Mouse (Mus musculus): ENCODE measurements around the gene Gm17416.
A peak's percentile ranks its signal among the peaks of the same experiment; 100 is the strongest.

Gm17416 gene

GRCm38 (mm10) chr2:152569038-152569437 is at the start of gene Gm17416:
Gene Gm17416, plus strand, starts transcription at chr2:152569338.
- DNase-seq = no peak

- DNase-seq = peak; percentile 16 to 29
Observed at GRCm38 (mm10) chr2:152539944-152540710, 29.0 kb upstream of the Gm17416 start, which contains the start of gene Defb29. Gene Defb29, minus strand, starts transcription at chr2:152540098.

- DNase-seq = no peak
Observed at GRCm38 (mm10) chr2:152541979-152542378, 27.2 kb upstream of the Gm17416 start.

DNA sequence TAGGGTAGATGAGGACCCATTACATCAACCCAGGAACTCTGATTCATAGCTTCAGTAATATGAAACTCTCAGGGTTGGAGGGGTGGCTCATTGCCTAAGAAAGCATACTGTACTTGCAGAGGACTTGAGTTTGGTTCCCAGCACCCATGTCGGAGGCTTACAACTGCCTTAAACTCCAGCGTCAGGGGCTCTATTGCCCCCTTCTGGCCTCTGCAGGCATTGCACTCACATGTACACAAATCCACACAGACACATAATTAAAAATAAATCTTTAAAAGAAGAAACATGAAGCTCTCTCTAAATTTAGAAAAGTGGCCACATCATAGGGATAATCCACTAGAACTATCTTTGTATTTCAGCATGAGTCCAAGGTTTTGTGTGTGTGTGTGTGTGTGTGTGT is 26.2 kb upstream of the Gm17416 start:
- no peak for DNase-seq

DNA sequence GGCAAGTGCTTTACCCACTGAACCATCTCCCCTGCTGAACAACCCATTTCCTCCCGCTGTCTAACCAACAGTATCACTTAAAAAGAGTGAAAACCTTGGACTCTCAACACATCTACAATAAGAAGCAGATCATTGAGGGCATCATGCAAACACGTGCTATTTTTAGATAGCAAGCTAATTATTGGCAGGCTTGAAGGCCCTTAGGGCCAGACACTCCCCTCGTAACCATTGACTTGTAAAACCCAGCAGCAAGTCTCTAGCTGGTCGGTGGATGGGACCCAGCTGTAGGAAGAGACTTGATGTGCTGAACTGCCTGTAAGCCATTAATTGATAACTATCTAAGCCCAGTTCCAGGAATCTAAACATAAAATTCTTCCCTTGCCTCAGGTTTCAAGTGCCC is 25.7 kb upstream of the Gm17416 start:
- DNase-seq = no peak

- DNase-seq = peak; percentile 76 to 77
Observed at GRCm38 (mm10) chr2:152544691-152545090, 24.4 kb upstream of the Gm17416 start.

DNA sequence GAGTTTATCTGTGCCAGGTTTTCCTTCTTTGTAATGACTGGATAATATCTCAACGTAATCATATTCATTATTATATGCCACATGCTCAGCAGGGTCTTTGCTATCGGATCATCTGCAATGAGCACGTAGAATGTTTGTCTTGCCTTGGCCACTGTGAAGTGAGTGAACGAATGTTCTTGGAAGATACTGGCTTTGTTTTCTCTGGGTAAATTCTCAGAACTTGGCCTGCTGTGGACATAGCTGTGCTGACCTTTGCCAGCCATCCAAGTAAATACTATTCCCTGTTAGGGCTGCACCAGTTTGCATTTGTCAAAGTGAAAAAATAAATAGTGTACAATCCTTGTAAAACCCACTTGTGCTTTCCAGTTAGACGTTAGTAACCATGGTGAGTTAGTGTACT is 21.0 kb upstream of the Gm17416 start:
- DNase-seq = no peak

GRCm38 (mm10) chr2:152553774-152554423 is 15.2 kb upstream of the Gm17416 start:
- DNase-seq = peak; percentile 75 to 81

DNA sequence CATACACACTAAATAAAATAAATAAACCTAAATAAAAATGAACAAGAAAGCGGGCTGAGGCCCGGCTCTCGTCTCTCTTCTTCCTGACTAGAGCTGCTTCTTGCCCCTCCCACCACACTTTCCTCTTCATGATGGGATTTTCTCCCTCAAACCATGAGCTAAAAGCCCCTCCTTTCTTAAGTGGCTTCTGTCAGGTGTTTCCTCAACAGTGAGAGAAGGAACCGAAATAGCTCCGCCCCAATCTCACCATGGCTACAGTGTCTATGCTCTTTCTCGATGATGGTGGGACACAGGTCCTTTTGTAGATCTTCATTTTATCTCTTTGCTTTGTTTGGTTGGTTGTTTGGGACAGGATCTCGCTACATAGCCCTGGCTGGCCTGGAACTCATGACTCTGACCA is 12.5 kb upstream of the Gm17416 start:
- no peak for DNase-seq

DNA sequence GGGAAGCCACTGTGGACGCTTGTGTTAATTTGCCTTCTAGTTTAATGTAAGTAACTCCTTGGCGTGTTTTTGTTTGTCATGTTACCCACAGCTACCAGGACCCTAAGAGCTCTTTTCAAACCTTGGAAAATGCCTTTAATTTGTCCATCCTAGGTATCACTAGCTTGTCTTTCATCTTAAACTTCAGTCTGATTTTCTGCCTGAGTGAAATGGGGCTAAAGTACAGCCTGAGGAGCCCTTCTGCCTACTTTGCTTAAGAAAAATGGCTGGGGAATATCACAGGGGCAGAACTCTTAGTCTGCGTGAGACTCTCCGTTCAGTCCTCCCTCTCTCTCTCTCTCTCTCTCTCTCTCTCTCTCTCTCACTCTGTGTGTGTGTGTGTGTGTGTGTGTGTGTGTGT is 743 bp downstream of the Gm17416 start:
- no peak for DNase-seq

DNA sequence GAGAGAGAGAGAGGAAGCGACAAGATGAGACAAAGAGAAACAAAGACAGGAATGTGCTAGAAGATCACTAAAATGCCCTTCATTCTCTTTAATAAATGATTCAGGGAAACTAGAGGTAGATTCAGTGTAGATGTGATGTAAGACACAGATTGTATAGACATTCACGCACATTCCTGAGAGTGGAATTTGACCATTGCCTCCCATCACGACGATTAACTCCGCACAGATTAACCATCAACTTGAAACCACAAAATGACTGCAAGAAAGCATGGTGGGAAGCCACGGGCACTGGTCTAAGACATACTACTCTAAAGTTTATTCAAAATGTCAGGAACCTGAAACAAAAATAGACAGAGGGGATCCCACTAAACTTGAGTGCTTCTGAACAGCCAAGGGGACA is 1.2 kb downstream of the Gm17416 start:
- DNase-seq = no peak

GRCm38 (mm10) chr2:152572114-152572794 is 3.1 kb downstream of the Gm17416 start, which contains the start of gene Defb21:
Gene Defb21, plus strand, starts transcription at chr2:152572744.
- DNase-seq = peak; percentile 49 to 64

DNA sequence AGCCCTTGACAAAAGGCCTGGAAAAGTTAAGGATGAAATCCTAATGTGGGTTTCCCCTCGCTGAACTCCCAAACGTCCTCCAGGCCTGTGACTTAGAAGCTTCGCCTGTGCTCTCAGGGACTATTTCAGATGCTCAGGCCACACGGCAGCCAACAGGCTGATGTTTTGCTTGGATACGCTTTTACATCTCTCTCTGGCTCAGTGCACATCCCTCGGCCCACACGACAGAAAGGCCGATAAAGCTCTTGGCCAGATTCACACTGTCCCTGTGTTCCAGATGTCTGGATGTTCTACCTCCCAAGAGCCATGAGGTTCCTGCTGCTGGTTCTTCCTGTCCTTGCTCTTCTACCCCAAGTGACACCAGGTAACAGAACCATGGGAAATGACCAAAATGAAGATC is 4.3 kb downstream of the Gm17416 start:
- no peak for DNase-seq

DNA sequence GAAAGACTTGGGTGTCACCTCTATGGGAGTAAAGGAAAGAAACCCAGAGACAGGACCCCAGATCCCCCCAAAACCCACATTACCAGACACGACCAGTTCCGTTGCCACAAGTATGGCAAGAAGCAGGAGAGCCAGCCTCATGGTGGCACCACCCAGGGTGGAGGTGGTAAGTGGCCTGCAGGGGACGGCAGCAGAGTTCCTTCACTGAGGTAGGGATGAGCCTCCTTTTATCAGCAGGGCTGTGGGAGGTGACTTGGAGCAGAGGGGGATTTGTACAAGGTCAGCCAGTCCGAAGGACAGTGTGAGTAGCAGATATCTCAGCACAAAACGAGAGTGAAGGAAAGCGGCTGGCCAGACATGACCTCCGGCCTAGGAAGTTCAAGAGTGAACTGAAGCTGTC is 11.0 kb downstream of the Gm17416 start, which contains the start of gene Defb19:
Gene Defb19 (minus strand): TSS at position 206 of the 400 bp plus-strand sequence.
- DNase-seq = no peak

- DNase-seq = no peak
Observed at GRCm38 (mm10) chr2:152580612-152581011, 11.5 kb downstream of the Gm17416 start.

GRCm38 (mm10) chr2:152586926-152587560 is 17.9 kb downstream of the Gm17416 start:
- peak; percentile 29 to 39 for DNase-seq

- no peak for DNase-seq
Observed at GRCm38 (mm10) chr2:152588450-152588849, 19.3 kb downstream of the Gm17416 start.

GRCm38 (mm10) chr2:152589021-152589420 is 19.9 kb downstream of the Gm17416 start:
- no peak for DNase-seq

DNA sequence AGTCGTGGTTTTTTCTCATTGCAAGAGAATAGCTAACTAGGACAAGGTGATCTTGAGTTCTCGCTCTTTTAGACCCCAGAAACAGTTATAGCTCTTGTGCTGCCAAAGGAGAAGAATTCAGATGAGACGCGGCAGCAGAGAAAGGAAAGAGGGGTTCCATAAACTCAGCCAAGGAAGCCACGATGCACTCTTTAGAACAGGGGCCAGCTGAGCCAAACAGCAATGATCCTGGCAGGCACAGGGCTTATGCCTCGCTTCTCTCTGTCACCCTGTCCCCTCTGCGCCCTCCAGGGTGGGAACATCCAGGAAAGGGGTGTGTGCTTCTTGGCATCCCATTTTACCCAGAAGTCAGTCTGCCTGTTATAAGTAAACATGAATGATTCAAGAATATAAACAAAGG is 30.2 kb downstream of the Gm17416 start, which contains the start of gene Defb45:
Gene Defb45 (minus strand): TSS at position 101 of the 400 bp plus-strand sequence.
- DNase-seq = no peak

GRCm38 (mm10) chr2:152600076-152600475 is 30.9 kb downstream of the Gm17416 start:
- DNase-seq = no peak

GRCm38 (mm10) chr2:152601275-152601960 is 32.3 kb downstream of the Gm17416 start:
- no peak for DNase-seq

DNA sequence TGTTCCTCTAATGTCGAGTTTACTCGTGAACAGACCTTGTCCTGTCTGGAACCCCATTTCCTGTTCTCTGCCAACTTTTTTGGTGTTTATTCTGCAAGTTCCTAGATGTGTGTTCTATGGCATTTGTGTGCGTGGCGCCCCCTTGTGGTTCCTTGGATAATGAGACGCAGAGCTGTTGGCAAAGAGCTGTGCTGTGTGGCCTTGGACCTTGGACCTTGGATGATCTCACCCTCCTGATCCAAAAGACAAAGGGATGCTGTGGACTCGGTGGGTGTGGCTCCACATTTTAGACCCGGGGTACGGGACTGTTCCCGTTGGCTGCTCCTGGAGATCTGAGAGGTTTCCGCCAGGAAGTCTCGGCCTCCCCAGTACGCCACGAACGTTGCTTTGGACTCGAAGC is 34.9 kb downstream of the Gm17416 start, which contains the start of gene Defb36:
Gene Defb36 (plus strand): TSS at position 271 of the 400 bp plus-strand sequence.
- peak; percentile 40 to 43 for DNase-seq

Data from cerebellum, postnatal 10 days (tissue).